Mouse (Mus musculus): Measurements from ENCODE around the gene Hoxc8. TPM values are rescaled to one million over a fixed set of nuclear protein-coding genes. Genes with fewer than 3 reads are reported as not detected.

The Hoxc8 gene
- total RNA-seq, 2 experiments from 2014 or later: not detected

DNA sequence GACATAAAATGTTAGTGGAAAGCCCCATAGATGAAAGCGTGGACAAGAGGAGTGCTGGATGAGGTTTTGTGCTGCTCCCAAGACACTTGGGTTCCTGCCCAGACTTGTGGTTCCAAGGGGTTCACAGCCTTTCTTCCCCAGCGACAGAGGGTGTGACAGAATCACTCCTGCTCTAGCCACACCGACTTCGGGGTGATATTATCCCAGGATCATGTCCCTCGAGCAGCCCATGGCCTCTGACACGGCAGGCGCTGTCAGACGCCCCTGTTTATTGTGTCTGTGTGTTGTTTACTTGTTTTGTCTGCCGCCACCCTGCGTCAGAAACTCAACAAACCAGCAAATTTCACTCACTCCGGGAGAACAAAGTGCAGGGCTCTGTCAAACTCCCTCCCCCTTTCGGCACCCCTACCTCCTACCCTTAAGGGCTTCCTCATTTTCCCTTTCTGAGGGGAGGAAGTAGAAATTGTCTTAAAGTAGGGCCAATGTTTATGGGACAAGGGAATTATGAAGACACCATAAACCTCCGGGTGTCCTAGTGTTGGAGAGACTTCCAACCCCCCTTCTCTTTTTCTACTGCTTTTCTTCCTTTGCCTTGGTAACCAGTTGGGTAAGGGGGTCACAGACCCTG lies 12.5 kb downstream of the Hoxc8 start:
- DNase-seq: no peak
- intact Hi-C loops (cut with DNase I): no loop called here

- intact Hi-C loops (cut with DNase I): no loop called here
- no peak for DNase-seq
Measured at GRCm38 (mm10) chr15:103005308-103005707, 14.9 kb downstream of the Hoxc8 start.

- no peak for DNase-seq
Measured at GRCm38 (mm10) chr15:103005797-103006196, 15.4 kb downstream of the Hoxc8 start.

DNA sequence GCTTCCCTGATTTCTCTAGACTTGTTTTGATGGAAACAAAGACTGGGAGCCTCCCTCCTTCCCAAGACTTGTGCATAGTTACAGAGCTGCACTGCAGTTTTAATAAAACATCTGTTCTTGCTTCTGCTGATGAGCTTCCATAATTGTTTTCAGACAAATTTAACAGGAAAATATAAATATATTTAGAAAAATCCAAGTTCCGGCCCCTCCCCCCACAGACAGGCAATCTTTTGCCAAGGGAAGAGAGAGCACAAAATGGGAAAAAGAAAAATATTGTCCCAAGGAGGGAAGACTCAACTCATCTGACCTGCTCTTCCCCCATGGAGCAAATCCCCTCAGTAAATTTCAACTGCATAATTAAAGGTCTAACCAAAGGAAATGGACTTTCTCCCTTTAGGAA lies 15.9 kb downstream of the Hoxc8 start:
- intact Hi-C loops (cut with DNase I): no loop called here
- DNase-seq: no peak

More at GRCm38 (mm10) chr15:103005797-103006196, 15.4 kb downstream of the Hoxc8 start:
- intact Hi-C loops (cut with DNase I): no loop called here

DNA sequence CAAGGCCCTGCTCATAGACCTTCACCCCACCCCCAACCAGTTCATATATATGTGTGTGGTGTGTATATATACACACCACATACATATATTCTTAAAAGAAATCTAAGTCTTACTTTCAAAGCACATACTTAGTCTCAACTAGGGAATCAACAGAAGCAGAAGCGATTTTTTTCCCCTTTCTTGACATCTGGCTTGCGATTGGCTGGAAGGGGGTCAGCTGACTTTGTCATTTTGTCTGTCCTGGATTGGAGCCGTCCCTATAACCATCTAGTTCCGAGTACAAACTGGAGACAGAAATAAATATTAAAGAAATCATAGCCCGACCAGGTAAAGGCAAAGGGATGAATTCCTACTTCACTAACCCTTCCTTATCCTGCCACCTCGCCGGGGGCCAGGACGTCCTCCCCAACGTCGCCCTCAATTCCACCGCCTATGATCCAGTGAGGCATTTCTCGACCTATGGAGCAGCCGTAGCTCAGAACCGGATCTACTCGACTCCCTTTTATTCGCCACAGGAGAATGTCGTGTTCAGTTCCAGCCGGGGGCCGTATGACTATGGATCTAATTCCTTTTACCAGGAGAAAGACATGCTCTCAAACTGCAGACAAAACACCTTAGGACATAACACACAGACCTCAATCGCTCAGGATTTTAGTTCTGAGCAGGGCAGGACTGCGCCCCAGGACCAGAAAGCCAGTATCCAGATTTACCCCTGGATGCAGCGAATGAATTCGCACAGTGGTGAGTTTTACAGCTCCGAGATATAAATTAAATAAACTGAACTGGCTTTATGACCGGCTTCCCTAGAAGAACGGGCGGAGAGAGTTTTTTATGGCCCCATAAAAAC lies 19.1 kb downstream of the Hoxc8 start:
- DNase-seq: no peak
- intact Hi-C loops (cut with DNase I): loop anchor here (5.0 kb wide), 1 partner anchor 47 kb away; no protein-coding TSS in a partner anchor

DNA sequence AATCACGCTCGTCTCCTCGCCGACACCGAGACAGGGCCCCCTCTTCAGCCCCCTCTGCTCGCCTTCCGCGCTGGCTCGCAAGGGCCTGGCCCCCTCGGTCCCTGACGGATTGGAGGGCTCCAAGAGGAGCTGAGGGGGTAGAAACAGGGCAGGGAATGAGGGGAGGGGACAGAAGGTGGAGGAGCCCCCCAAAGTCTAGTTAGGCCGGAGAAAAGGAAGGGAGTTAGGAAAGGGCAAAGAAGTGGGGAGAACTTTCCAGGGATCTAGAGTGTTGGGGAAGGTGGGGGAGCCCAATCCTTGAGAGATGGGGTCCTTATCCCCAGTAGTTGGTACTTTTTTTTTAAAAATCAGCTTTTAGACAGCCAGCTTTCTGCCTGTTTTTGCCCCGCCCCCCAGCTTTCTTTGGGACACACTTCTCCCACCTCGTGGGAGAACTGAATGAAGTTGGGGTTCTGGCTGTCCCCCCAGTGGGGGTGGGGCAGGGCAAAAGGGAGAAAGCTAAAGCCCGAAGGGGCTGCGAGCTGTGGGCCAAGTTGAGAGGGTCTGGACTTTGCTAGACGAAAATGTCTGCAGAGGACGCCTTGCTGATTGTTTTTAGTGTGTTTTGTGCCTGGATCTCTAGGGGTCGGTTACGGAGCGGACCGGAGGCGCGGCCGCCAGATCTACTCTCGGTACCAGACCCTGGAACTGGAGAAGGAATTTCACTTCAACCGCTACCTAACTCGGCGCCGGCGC lies 19.9 kb downstream of the Hoxc8 start:
- intact Hi-C loops (cut with DNase I): loop anchor here (5.0 kb wide), 1 partner anchor 48 kb away; no protein-coding TSS in a partner anchor
- DNase-seq: no peak

GRCm38 (mm10) chr15:103010847-103011555 lies 20.6 kb downstream of the Hoxc8 start:
- DNase-seq: no peak
- intact Hi-C loops (cut with DNase I): loop anchor here (5.0 kb wide), 1 partner anchor 49 kb away; no protein-coding TSS in a partner anchor

DNA sequence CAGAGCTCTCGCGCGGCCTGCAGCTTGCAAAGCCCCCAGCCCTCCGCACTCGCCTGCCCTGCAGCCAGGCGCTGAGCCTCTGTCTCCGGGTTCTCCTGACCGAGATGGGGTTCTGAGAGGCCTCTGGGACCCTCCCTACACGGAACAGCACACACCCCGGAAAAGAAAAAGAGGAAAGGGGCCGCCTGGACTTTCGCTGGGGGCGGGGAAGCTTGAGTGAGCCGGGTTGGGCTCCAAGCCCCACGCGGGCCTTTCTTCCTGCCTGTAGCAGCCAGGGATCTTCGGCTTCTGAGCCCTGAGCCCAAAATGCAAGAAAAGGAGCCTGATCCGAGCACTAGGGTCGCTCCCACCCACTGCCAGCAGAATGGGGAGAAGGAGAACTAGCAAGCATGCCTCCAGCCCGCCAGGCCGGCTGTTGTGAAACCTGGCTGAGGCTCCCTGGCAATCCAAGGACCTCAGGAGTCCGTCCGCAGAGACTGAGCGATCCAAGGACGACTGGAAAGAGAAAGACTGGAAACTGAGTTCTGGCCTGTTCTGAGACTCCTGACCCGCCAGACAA lies 21.6 kb downstream of the Hoxc8 start:
- intact Hi-C loops (cut with DNase I): loop anchor here (2.0 to 5.0 kb wide), 2 partner anchors 50 to 119 kb away; no protein-coding TSS in a partner anchor
- no peak for DNase-seq

GRCm38 (mm10) chr15:103013238-103013984 lies 23.0 kb downstream of the Hoxc8 start:
- DNase-seq: peak; percentile 42 to 57
- intact Hi-C loops (cut with DNase I): loop anchor here (1.0 to 5.0 kb wide), 3 partner anchors 51 to 152 kb away; no protein-coding TSS in a partner anchor

GRCm38 (mm10) chr15:103014166-103015008 lies 24.0 kb downstream of the Hoxc8 start:
- DNase-seq: no peak
- intact Hi-C loops (cut with DNase I): loop anchor here (5.0 kb wide), 1 partner anchor 52 kb away; no protein-coding TSS in a partner anchor

DNA sequence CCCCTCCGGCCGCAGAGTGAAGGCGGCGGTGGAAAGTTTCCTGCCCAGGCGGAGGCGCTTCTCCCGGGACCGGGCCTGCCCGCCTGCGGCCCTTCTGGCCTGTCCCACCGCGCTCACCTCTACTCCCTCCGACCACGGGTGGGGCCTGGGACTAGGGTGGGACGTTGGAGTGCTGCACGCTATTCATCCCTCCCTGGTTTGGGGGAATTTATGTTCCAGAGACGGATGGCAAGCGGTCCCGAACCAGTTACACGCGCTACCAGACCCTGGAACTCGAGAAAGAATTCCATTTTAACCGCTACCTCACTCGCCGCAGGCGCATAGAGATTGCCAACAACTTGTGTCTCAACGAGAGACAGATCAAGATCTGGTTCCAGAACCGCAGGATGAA lies 24.6 kb downstream of the Hoxc8 start:
- intact Hi-C loops (cut with DNase I): no loop called here
- DNase-seq: no peak

DNA sequence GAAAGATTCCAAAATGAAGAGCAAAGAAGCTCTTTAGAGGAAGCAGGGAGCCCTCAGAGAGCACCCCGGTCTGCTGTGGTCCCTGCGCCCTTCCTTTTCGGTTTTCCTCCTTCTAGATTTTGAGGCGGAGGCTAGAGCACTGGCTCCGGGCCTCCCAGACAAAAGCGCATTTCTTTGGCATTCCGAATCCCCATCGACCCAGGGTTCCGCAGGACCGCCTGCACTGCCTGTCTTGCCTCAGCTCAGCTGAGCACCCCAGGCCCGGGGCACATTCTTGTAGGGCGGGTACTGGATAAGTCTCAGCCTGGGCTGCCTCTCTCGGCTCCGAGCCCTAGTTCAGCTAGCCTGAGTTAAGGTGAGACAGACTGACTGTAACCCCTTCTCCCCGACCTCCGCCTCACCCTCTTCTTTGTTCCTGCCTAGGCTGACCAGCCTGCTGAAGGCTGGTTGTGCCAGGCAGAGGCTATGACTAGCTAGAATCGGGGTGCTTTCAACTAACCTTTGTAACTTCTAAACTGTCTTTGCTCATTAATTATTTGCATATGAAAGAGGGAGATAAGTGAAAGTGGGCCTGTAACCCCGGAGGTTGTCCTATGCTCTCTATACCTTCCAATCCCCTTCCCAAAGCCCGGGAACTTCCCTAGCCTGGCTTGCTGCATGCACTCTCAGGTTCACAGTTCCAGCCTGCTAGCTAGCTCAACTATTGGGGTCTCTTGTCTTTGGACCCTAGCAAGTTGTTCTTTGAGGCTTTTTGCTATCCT lies 25.2 kb downstream of the Hoxc8 start:
- intact Hi-C loops (cut with DNase I): no loop called here

DNA sequence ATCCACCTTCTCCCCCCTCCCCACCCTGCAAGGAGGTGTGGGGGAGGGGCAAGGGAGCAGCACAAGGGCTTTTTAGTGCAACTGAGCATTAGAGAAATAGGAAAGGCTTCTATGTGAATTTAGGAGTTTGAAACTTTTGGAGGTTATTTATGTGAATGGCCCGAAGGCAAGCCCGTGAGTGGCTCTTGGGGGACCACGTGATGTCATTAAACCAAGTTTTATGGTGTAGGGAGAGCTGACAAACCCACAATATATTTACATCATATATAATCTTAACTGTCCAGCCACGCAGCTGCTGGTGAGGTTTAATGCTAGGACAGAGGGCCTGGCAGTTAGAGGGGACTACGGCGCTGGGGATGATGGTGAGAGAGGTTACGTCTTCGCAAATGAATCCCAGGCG lies 28.2 kb downstream of the Hoxc8 start, which contains the start of gene Hoxc4:
TSS of gene Hoxc4 (plus strand) at position 299 of the 400 bp plus-strand sequence.
- intact Hi-C loops (cut with DNase I): no loop called here
- DNase-seq: no peak

More for the DNA sequence above, 25.2 kb downstream of the Hoxc8 start:
- DNase-seq: no peak

GRCm38 (mm10) chr15:103020899-103021418 lies 30.6 kb downstream of the Hoxc8 start:
- intact Hi-C loops (cut with DNase I): no loop called here

GRCm38 (mm10) chr15:103021544-103021943 lies 31.1 kb downstream of the Hoxc8 start:
- DNase-seq: no peak
- intact Hi-C loops (cut with DNase I): no loop called here

More at GRCm38 (mm10) chr15:103020899-103021418, 30.6 kb downstream of the Hoxc8 start:
- no peak for DNase-seq

GRCm38 (mm10) chr15:103024131-103024530 lies 33.7 kb downstream of the Hoxc8 start:
- intact Hi-C loops (cut with DNase I): no loop called here
- no peak for DNase-seq
